Mouse (Mus musculus) forebrain, embryonic 13.5 days (tissue): ENCODE results near the gene Il10. TPM values are rescaled to one million over a fixed set of nuclear protein-coding genes. Genes with fewer than 3 reads are reported as not detected.

Source experiments
- ATAC-seq: fragments of 200-750 bp; cut with Nextera tagmentation; 2 replicates; pipeline ENCODE4 v1.8.0; 2017
- H3K27ac ChIP-seq: fragments of 300-500 bp; sonication (generic); 2 replicates; pipeline ENCODE4 v1.5.1; 2015; ENCODE audit warnings: inconsistent platforms, mild to moderate bottlenecking, moderate library complexity
- H3K27me3 ChIP-seq: fragments of 300-500 bp; sonication (generic); 2 replicates; pipeline ENCODE4 v1.6.1; 2015; ENCODE audit warnings: mild to moderate bottlenecking, inconsistent platforms
- H3K36me3 ChIP-seq: fragments of 300-500 bp; sonication (generic); 2 replicates; pipeline ENCODE4 v1.6.1; 2015; ENCODE audit warnings: mild to moderate bottlenecking, inconsistent platforms; ENCODE audit not compliant: poor library complexity, severe bottlenecking
- H3K4me1 ChIP-seq: fragments of 300-500 bp; sonication (generic); 2 replicates; pipeline ENCODE4 v1.6.1; 2015; ENCODE audit warnings: inconsistent platforms
- H3K4me2 ChIP-seq: fragments of 300-500 bp; sonication (generic); 2 replicates; pipeline ENCODE4 v1.6.1; 2015; ENCODE audit warnings: inconsistent platforms, mild to moderate bottlenecking, moderate library complexity
- H3K4me3 ChIP-seq: fragments of 300-500 bp; sonication (generic); 2 replicates; pipeline ENCODE4 v1.5.1; 2015; ENCODE audit warnings: mild to moderate bottlenecking, inconsistent platforms
- H3K9ac ChIP-seq: fragments of 300-500 bp; sonication (generic); 2 replicates; pipeline ENCODE4 v1.6.1; 2015; ENCODE audit warnings: mild to moderate bottlenecking, inconsistent platforms
- H3K9me3 ChIP-seq: fragments of 300-500 bp; sonication (generic); replicated peaks from 2 replicates; pipeline ENCODE4 v1.6.1; 2016; ENCODE audit warnings: inconsistent platforms
- WGBS: fragments of 180-500 bp; shearing (Covaris S2); methylation state at CpG from one replicate; pipeline ENCODE4 v1.1.7; 2015; 5-methylcytosine and 5-hydroxymethylcytosine counted together
- polyA plus RNA-seq: library from polyadenylated mRNA; unstranded; fragments of >200 nt; fragmentation: Nextera tagmentation; extraction: Ambion mirVana; gene quantifications from 2 replicates; pipeline ENCODE4 v1.2.1, GENCODE M21; 2015

Il10 gene
- polyA plus RNA-seq, 1 experiment from 2014 or later, result not detected

GRCm38 (mm10) chr1:131042721-131043120 is 23.1 kb downstream of the Il10 start:
- H3K27me3 ChIP-seq, result no peaks in the 10 kb centered on the region
- no peak overlapping the region for H3K4me3 ChIP-seq
- H3K9ac ChIP-seq, result no peak overlapping the region
- no peak overlapping the region for H3K27ac ChIP-seq
- no peak for ATAC-seq
- no peaks in the 10 kb centered on the region for H3K9me3 ChIP-seq
- no peaks in the 10 kb centered on the region for H3K36me3 ChIP-seq
- H3K4me1 ChIP-seq, result no peaks in the 10 kb centered on the region
- H3K4me2 ChIP-seq, result no peak overlapping the region
- WGBS, result 93% methylated on average over 3 of the region's 3 CpGs

DNA sequence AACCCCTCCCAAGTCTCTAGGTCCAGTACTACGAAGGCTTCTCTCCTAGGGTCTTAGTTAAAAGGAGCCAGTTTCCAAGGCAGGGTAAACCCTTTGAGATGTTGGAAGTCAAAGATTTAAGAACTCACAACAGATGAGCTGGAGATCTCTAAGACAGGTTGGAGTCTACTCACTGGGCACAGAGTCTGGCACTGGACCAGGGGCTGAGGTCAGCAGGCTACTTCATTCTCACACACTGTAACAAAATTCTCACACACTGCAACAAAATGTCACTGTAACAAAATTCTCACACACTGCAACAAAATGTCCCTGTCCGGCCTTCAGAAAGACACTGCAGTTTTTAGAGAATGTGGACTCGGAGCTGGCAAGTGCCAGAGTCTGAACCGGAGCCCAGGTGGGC is 24.0 kb downstream of the Il10 start:
- no peak overlapping the region for H3K9ac ChIP-seq
- no peaks in the 10 kb centered on the region for H3K4me1 ChIP-seq
- no peaks in the 10 kb centered on the region for H3K27me3 ChIP-seq
- H3K27ac ChIP-seq, result no peak overlapping the region
- no peaks in the 10 kb centered on the region for H3K36me3 ChIP-seq
- WGBS, result 93% methylated on average over 4 of the region's 4 CpGs
- H3K4me2 ChIP-seq, result no peak overlapping the region
- no peaks in the 10 kb centered on the region for H3K9me3 ChIP-seq
- ATAC-seq, result no peak
- H3K4me3 ChIP-seq, result no peak overlapping the region

DNA sequence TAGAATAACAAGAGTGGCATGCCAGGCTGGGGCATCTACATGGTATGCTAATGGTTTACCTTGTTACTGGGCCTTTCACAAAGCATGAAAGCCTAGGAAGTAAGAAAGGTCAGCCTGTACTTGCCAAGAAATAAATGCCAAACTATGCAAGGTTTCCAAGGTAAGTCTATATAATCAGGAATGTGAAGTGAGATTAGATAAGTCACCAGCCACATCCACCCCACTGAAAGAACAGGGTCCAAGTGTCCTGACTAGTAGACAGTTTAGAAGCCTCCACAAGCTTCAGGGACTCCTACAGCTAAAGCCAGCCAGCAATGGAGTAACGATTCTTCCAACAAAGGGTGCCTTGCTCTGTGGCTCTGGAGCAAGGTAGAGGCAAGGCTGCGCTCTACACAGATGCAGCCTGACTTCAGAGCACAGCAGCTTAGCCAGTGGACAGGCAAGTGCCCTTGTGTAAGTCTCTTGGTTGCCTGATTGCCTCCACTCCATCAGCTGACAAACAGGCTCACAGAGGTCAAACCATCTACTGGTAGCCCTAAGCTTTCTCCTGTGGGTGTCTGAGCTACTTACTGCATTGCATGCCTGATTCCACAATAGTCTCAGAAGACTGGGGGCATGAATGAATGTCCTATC is 26.2 kb downstream of the Il10 start:
- Histone ChIP-seq H3K4me2 (no peak overlapping the region), H3K27me3 (no peaks in the 10 kb centered on the region), H3K9ac (no peak overlapping the region), H3K4me3 (no peak overlapping the region), H3K36me3 (no peaks in the 10 kb centered on the region), H3K4me1 (peaks cover 4% of the 10 kb centered on the region; the same call in 1 of the 2 replicates), H3K9me3 (no peaks in the 10 kb centered on the region), H3K27ac (no peak overlapping the region)
- no peak for ATAC-seq
- WGBS, result 81% methylated on average over 2 of the region's 2 CpGs

- Histone ChIP-seq H3K9me3 (no peaks in the 10 kb centered on the region), H3K36me3 (no peaks in the 10 kb centered on the region), H3K4me3 (no peak overlapping the region), H3K4me2 (no peak overlapping the region), H3K9ac (no peak overlapping the region), H3K4me1 (peaks cover 11% of the 10 kb centered on the region; the same call in 1 of the 2 replicates), H3K27me3 (no peaks in the 10 kb centered on the region), H3K27ac (no peak overlapping the region)
- no peak for ATAC-seq
- 86% methylated on average over 10 of the region's 10 CpGs for WGBS
Measured at GRCm38 (mm10) chr1:131046607-131047006, 27.0 kb downstream of the Il10 start.

DNA sequence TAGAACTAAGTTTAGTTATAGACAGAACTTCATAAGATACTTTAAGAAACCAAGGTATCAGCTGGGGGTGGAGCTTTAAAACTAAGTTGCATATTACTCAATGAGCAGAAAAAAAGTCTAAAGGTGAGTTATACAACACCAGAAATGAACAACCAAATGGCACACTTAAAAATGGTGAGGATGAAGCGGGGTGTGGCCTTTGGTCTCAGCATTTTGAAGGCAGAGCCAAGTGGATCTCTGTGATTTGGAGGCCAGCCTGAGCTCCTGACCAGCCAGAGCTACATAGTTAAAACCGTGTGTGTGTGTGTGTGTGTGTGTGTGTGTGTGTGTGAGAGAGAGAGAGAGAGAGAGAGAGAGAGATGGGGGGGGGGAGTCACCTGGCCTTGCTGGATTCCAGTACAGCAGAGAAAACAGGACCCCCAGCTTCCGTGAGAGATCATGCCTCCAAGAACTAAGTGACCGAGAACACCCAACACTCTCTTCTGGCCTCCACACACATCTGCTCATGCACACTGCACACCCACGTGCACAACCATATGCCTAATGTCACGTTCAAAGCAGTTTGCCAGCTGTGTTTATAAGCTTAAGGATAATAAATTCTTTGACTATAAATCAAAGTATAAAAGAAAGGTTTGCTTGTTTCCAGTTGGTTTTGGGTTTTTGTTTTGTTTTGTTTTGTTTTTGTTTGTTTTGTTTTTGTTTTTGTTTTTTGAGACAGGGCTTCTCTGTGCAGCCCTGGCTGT is 28.6 kb downstream of the Il10 start:
- H3K4me1 ChIP-seq, result peaks cover 16% of the 10 kb centered on the region; the same call in 1 of the 2 replicates
- H3K27me3 ChIP-seq, result no peaks in the 10 kb centered on the region
- 81% methylated on average over 6 of the region's 6 CpGs for WGBS

DNA sequence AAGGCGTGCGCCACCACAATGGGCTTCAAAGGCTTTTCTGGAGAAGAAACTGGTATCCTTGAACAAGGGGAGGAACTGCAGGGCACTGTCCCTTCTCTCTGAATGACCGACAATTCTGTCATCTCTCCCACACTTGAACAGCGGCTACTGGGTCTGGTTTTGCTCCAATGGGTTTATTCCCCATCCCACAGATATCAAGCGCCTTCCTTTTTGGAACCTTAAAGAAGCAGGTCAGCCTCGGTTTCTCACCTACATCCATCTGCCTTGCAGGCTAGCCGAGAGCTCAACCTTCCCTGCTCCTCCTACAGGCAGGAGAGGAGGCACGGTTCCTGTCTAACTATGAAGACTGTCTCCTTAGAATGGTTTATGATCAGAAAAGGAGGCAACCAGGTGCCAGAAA is 29.3 kb downstream of the Il10 start:
- no peak overlapping the region for H3K9ac ChIP-seq
- H3K9me3 ChIP-seq, result no peaks in the 10 kb centered on the region
- no peak overlapping the region for H3K27ac ChIP-seq
- WGBS, result 91% methylated on average over 8 of the region's 8 CpGs
- no peaks in the 10 kb centered on the region for H3K27me3 ChIP-seq
- peaks cover 16% of the 10 kb centered on the region for H3K36me3 ChIP-seq
- no peak overlapping the region for H3K4me3 ChIP-seq
- no peak overlapping the region for H3K4me2 ChIP-seq
- ATAC-seq, result no peak
- peaks cover 22% of the 10 kb centered on the region; the same call in 1 of the 2 replicates for H3K4me1 ChIP-seq

More for the DNA sequence above, 28.6 kb downstream of the Il10 start:
- Histone ChIP-seq H3K4me2 (no peak overlapping the region), H3K4me3 (no peak overlapping the region), H3K9me3 (no peaks in the 10 kb centered on the region), H3K36me3 (peaks cover 13% of the 10 kb centered on the region; the same call in 1 of the 2 replicates), H3K27ac (no peak overlapping the region), H3K9ac (no peak overlapping the region)
- ATAC-seq, result no peak

DNA sequence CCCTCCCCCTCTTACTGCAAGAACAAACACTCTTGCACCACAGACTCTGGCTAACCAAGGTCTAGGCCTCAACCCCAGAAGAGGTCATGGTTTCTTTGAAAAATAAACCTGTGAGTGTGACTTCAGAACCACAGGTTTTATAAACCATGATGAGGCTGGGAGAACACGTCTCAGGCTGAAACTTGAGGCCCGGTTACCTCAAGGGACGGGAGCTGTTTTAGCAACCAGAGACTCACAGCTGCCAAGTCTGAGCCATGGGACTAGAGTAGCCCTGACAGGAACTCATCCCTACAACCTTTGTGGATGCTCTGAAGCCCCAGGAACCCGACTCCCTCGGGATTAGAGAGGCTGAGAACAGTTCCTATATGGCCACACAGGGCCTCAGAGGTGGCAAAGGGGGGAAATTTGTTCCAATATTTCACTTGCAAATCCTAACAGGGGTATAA is 29.7 kb downstream of the Il10 start:
- H3K9ac ChIP-seq, result no peak overlapping the region
- H3K9me3 ChIP-seq, result no peaks in the 10 kb centered on the region
- ATAC-seq, result no peak
- H3K27ac ChIP-seq, result no peak overlapping the region
- H3K27me3 ChIP-seq, result no peaks in the 10 kb centered on the region
- WGBS, result 88% methylated on average over 5 of the region's 5 CpGs
- H3K4me3 ChIP-seq, result no peak overlapping the region
- H3K4me2 ChIP-seq, result no peak overlapping the region
- H3K4me1 ChIP-seq, result peaks cover 22% of the 10 kb centered on the region; the same call in 1 of the 2 replicates
- peaks cover 20% of the 10 kb centered on the region for H3K36me3 ChIP-seq

DNA sequence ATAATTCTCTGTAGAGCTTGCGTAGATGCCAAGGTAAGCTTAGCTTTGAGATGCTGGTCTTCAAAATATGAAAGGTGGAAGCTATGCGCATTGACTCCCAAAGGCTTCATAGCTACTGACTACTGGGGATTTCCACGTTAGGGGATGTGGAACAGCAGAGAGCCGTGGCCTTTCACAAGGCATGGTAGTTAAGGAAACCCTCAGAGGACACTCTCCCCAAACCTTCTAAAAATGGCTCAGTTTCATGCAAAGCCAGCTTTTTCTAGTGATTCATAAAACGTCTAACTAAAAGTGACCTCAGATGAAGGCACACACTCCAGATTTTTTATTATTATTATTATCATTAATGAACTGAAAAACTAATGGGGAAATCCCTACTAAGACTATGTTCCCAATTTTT is 30.4 kb downstream of the Il10 start:
- WGBS, result 93% methylated on average over 5 of the region's 5 CpGs
- Histone ChIP-seq H3K36me3 (peaks cover 26% of the 10 kb centered on the region), H3K9me3 (no peaks in the 10 kb centered on the region), H3K9ac (no peak overlapping the region), H3K27ac (no peak overlapping the region), H3K4me1 (peaks cover 22% of the 10 kb centered on the region; the same call in 1 of the 2 replicates), H3K27me3 (no peaks in the 10 kb centered on the region), H3K4me2 (no peak overlapping the region), H3K4me3 (no peak overlapping the region)
- no peak for ATAC-seq

- Histone ChIP-seq H3K27me3 (no peaks in the 10 kb centered on the region), H3K9ac (no peak overlapping the region), H3K4me1 (peaks cover 22% of the 10 kb centered on the region; the same call in 1 of the 2 replicates), H3K9me3 (no peaks in the 10 kb centered on the region), H3K4me2 (no peak overlapping the region), H3K4me3 (no peak overlapping the region), H3K27ac (no peak overlapping the region), H3K36me3 (peaks cover 32% of the 10 kb centered on the region)
- 91% methylated on average over 5 of the region's 5 CpGs for WGBS
- ATAC-seq, result no peak
Measured at GRCm38 (mm10) chr1:131050617-131051016, 31.0 kb downstream of the Il10 start.

DNA sequence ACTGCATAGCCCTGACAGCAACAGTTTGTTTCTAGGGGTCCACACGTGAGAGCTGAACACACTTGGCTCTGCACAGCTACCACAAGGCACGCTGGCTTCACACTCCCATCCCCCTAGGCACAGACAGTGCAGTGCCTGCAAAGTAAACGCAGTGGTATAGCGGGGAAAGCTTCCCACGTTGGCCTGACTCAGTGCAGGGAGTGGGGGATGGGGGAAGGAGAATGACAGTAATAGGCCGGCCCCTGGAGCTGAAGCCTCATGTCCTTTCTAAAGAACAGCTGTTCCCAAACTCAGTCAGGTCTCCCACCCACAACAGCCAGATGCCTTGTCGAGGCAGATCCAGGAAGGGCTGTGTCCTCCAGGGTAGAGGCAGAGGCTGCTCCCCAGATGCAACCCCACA is 31.4 kb downstream of the Il10 start:
- H3K27me3 ChIP-seq, result no peaks in the 10 kb centered on the region
- ATAC-seq, result no peak; the same call in 1 of the 2 replicates
- 40% methylated on average over 7 of the region's 7 CpGs for WGBS
- H3K36me3 ChIP-seq, result peaks cover 37% of the 10 kb centered on the region
- no peak overlapping the region for H3K4me3 ChIP-seq
- H3K4me1 ChIP-seq, result peaks cover 22% of the 10 kb centered on the region; the same call in 1 of the 2 replicates
- H3K4me2 ChIP-seq, result no peak overlapping the region
- no peak overlapping the region; the same call in 1 of the 2 replicates for H3K27ac ChIP-seq
- no peaks in the 10 kb centered on the region for H3K9me3 ChIP-seq
- H3K9ac ChIP-seq, result no peak overlapping the region; the same call in 1 of the 2 replicates

DNA sequence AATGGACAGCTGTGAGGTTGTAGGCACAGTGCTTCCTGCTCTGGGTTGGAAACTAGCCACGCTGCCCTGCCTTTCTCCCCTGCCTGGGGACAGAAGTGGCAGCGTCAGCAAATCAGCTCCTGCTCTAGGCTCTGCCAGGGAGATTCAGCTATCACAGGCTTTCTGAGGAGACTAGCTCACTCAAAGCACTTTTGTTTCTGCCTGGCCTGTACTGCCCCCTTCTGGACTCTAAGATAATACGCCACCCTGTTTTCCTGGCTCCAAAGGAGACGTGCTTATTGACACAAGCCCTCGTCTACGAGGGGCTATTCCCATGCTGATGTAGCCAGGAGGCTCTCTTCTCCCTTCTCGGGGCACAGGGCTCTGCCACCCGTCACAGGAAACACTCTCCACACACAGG is 33.6 kb downstream of the Il10 start:
- 6% methylated on average over 8 of the region's 8 CpGs for WGBS
- Histone ChIP-seq H3K9ac (no peak overlapping the region), H3K27me3 (no peaks in the 10 kb centered on the region), H3K9me3 (no peaks in the 10 kb centered on the region), H3K4me2 (no peak overlapping the region), H3K4me3 (no peak overlapping the region), H3K4me1 (peaks cover 24% of the 10 kb centered on the region), H3K36me3 (peaks cover 58% of the 10 kb centered on the region), H3K27ac (0 out of 2 replicates have a peak overlapping the region, but pooled peaks have one; percentile 3)
- ATAC-seq, result peak; percentile 75

DNA sequence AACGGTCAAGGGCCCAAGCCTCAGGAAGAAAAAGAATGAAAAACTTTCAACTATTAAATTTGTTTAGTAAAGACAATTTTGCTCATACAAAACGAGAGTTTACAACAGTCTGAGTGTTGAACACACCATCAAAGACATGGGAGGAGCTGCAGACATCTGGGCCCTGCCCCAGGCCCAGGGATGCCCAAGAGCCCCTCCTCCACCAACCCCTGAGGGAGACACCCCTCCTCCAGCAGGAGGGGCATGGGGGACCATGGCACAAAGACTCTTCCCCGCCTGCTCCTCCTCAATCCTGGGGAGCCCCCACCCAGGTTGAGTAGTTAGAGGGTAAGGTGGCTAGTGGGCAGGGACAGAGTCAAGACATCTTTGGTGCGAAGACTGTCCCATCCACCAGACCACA is 34.0 kb downstream of the Il10 start:
- Histone ChIP-seq H3K36me3 (peaks cover 58% of the 10 kb centered on the region), H3K9me3 (no peaks in the 10 kb centered on the region), H3K27me3 (no peaks in the 10 kb centered on the region), H3K4me2 (no peak overlapping the region), H3K9ac (no peak overlapping the region), H3K4me1 (peaks cover 28% of the 10 kb centered on the region), H3K4me3 (no peak overlapping the region), H3K27ac (no peak overlapping the region)
- ATAC-seq, result peak; percentile 34; the same call in 1 of the 2 replicates
- 65% methylated on average over 4 of the region's 4 CpGs for WGBS
